Mouse (Mus musculus): ENCODE measurements at regions not wholly inside any gene's neighbourhood (a gene's known extent, or its start where the extent isn't known, plus 50 kb on each side); places are given as distances from the start of the nearest gene placed in this dataset.

- no peak for DNase-seq
These were observed 134.4 kb downstream of the Tex36 start for GRCm38 (mm10) chr7:133467579-133467978.

GRCm38 (mm10) chr7:133459306-133459705, 142.7 kb downstream of the Tex36 start:
- no peak for DNase-seq

GRCm38 (mm10) chr7:133457436-133458324, 144.3 kb downstream of the Tex36 start:
- DNase-seq: no peak

GRCm38 (mm10) chr7:133450246-133450645, 151.7 kb downstream of the Tex36 start:
- peak; percentile 42 to 58 for DNase-seq

DNA sequence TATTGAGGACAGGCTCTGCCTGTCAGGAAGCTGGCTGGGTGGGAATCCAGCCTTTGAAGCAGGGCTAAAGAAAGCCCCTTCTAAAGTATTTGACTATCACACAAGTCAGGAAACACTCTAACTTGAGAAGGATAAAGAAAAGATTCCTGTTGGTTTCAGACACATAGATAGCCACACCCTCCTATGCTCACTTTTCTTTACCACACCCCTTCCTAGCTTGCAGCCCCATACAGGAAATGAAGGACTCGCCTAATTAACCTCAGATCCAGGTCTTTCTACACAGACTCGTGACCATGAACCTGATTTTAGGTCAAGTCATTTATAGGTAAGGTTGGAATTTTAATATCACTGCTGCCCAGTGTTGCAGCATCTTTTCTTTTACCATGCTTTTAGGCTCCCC, 154.9 kb downstream of the Tex36 start:
- DNase-seq: no peak

DNA sequence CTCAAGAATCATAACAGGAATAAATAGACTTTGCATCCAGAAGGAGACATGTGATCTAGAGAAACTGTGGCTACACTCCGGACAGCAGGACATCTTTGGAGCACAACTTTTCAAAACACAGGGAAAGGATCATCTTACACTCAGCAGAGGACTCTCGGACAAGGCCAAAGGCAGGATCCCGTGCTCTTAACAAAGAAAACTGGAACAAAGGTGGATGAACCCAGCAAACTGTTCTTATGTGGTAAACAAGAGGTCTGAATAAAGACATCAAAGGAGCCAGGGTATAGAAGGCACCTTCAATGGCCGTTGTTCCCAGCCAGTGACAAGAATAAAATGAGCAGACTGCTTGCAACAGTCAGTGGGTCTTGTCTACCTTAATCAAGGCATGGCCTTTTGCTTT, 160.3 kb downstream of the Tex36 start:
- DNase-seq: no peak

- no peak for DNase-seq
These were observed 160.8 kb downstream of the Tex36 start for GRCm38 (mm10) chr7:133441169-133441568.

- no peak for DNase-seq
These were observed 161.2 kb downstream of the Tex36 start for GRCm38 (mm10) chr7:133440711-133441110.

DNA sequence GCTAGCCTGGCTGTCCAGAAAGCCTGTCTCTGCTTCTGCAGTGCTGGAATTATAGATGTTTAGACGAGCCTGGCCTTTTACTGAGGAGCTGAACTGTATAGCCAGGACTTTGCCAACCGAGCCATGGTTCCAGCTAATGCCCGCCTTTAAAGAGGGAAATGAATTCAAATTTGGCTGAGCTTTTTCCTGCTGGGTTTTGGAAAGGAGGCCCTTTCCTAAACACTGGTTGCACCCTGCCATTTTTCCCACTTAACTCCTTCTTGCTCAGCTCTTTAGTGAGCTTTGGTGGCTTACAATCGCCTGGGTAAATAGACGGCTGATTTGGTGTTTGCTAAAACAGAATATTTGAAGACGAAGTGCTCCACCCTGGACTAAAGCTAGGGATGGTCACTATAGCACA, 161.9 kb downstream of the Tex36 start:
- no peak for DNase-seq

DNA sequence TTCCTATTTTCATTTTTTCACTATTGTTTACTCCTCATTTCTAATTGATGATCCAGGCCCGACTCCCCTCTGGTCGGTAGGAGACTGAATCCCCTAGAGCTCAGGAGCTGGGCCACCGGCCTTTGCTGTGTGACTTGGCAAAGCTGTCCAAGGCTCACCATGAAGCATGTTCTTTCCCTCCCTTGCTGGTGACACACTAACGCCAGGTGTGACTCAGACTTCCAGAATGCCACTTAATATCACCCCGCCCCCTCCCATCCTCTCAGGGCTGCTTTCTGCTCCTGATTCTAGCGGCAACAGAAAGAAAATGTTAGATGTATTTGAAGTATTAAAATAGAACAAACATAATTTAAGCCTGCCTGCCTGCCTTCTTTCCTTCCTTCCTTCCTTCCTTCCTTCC, 163.3 kb downstream of the Tex36 start:
- DNase-seq: no peak

GRCm38 (mm10) chr7:133437866-133438265, 164.1 kb downstream of the Tex36 start:
- no peak for DNase-seq

DNA sequence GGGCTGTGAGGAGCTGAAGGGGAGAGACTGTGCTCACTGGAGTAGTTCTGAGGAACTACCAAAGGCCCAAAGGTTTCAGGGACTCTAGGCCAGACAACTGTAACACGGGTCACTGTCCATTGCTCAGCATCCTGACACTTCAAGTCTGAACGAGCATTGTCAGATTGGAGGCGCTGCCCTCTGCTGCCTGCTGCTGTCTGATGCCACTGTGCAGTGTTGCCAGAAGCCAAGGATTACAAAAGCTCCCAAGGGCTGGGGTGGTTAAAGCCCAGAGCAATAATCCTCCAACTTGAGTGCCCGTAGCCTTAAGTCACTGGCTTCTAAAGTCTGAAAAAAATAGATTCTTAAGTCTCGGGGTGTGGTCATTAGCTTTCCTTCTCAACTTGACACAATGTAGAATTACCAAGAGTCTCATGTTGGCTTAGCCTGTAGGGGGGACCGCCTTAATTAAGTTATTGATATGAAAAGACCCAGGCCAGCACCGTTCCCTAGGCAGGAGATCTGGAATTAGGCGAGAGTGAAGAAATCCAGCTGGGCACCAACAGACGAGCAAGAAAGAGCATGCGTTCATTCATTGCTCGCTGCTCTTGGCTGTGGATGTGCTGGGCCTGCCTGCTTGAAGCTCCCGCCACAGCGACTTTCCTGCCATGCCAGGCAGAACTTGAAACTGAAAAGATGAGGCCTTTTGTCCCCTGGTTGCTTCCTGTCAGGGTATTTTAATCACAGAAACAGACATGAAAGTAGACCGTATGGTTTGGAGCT, 166.2 kb downstream of the Tex36 start:
- no peak for DNase-seq

DNA sequence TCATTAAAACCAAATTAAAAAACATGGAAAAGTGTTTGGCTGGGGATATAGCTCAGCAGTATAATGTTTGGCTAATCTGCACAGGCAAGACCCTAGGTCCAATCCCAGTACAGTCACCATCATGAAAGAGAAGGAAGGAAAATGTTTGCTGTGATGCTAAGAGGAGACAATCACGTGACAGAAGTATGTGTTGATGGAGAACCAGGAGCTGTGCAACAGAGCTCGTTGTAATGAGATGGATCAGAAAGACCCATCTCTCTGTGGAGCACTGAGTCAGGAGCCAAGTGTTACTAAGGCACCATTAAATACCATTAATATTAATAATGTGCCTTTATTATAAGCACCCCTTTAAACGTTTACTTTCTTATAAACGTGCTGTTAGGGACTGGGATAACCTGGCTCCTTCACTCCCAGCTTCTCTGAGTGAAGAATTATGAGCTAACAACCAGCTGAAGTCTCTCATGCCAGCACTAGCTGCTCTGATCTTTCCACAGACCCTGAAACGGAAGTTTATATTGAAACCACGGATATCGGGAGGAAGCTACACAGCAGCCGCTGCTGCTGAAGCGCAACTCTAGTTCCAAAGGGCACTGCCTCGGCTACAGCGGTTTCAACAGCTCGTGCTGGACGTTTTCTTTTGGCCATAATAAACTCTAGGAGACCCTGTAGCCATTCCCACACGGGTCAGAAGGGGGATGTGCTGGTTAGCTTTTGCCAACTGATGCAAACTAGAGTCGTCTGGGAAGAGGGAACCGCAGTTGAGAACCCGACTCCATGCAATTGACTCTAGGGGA, 167.7 kb downstream of the Tex36 start:
- DNase-seq: no peak

DNA sequence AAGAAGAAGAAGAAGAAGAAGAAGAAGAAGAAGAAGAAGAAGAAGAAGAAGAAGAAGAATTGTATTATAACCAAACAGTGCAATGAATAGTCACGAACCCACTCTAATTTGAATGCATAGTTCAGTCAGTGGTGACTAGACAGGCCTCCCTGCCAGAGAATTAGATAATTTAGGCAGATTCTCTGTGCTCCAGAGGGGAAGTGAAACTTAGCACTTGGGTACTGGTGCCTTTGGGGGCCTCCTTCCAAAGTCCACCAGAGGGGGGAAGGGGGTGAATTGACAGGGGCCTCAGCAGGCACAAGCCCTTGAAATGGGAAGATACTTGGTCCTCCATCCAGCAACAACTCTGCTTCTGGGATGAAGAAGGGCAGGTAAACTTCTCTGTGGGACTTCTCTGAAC, 169.6 kb downstream of the Tex36 start:
- no peak for DNase-seq

DNA sequence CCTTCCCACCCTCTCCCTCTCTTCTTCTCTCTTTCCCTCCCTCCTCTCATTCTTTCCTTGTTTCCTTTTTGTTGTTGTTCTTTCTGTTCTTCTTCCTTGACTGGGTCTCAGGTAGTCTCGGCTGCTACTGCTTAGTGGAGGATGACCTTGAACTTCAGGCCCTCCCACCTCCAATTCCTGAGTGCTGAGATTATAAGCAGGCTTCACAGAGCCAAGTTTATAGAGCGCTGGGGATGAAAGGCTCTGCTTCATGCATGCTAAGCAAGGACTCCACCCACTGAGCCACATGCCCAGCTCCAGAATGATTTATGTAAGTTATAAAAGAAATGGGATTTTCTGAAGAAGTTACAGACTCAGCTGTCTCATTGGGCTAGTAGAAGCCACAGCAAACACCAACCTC, 199.9 kb downstream of the Tex36 start:
- DNase-seq: no peak

- no peak for DNase-seq
These were observed 201.3 kb downstream of the Tex36 start for GRCm38 (mm10) chr7:133400691-133401090.

DNA sequence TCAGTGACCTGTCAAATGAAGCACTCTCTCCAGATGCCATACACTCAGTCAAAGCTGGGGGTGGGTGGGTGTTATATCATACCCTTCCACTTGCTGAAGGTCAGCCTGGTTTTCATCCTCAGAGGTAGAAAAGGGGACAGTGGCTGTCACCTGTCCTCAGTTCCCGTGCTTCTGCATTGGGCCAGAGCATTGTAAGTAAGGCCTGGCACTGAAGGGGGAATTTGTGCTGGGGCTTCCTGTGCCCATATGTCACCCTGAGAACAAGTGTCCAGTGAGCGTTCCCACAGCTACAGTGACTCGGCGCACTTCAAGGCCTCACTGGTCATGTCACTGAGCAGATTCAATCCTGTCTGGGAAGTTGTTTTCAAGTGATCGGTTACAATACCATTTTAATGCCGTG, 213.2 kb downstream of the Tex36 start:
- DNase-seq: peak; percentile 55 to 71

DNA sequence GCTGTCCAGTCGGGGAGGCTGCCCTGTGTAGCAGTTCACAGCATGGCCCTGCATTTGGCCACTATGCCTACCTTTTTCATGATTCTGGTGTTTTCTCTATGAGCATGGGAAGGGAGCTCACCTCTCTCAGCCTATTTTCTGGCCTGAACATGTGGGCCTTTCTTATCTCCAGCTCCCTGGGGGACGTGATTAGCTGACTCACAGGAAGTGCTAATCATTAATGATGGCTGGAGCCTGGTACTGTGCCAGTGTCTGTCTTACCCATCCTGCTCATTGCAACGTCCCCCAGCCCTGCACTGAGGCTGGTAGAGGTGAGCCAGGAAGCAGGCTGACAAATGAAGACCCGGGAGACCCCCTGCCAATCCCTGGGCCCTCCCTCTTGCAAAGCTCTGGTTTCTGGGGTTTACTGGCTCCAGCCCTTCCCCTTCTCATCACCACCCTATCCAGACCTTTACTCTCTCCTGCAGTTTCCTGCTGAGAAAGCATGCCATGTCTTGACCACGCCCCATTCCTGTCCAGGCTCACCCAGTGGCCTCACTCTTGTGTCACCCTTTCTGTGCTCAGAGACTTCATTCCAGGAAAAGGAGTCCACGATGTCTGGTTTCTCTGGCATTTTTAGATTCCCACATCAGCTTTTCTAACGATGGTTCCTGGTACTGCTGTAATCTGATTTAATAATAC, 219.8 kb downstream of the Tex36 start:
- no peak for DNase-seq

DNA sequence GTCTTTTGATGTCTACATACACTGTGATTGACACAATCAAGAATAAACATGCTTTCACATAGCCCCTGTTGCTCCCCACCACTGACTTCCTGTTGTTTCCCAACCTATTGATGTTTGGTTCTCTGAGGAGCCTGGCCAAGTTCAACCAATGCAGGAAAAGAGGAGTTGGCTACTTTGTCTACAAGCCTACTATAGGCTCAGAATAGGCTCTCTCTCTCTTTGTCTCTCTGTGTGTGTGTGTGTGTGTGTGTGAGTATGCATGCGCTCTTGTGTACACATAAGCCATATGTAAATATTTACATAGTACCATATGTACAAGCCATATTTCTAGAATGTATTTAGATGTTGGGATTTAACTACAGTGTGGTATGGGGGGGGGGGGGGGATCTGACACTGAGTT, 222.6 kb downstream of the Tex36 start:
- DNase-seq: no peak

DNA sequence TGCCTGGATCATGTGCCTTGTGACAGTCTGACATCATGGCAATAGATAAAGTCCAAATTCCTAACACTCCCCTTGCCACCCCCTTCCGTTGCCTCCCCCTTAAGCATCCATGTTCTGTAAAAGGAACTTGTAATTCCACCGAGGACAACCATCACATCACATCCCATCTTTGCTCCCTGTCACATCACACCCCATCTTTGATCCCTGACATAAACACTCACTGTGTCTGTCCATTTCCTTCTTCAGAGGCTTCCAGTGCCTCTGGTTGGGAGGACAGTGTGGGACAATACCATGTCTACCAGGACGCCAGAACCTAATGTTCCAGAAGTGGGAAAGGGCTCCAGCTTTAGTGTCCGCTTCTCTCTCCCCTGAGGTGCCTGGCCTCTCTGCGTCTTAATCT, 223.6 kb downstream of the Tex36 start:
- no peak for DNase-seq

DNA sequence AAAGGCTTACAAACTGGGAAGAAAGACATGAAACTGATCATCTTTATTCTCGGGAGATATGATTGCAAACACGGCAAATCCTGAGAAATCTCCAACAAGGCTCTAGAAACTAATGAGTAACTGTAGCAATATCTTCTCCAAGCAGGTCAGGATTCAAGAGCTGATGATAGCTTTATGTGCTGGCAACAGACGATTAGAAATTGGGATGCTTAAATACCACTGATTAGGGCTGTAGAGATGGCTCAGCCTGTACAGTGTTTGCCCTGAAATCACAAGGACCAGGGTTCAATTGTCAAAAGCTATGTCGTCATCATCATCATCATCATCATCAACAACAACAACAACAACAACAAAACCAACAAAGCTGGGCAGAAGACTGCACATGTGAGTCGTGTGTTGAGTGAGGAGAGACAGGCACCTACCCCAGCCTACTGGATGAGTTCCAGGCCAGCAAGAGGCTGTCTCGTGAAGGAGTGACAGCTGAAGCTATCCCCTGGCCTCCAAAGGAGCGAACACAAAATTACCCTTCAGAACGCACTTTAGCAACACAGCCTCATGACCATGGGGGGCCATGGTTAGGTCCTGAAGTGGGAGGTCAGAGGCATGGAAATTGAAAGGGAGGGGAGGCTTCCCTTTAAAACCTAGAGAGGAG, 225.0 kb downstream of the Tex36 start:
- DNase-seq: no peak

DNA sequence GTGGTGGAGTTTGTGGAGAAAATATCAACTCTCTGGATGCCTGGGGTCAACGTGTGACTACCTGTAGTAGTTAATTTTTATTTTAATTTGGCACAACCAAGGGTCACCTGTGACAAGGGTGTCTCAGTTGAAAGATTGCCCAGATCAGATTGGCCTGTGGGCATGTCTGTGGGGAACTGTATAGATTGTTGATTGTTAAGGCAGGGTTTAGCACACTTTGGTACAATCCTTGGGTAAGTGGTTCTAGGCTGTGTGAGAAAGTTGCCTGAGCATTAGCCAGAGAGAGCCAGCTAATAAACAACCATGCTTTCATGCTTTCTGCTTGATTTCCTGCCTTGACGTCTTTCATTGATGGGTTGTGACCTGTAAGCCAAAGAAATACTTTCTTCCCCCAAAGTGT, 229.3 kb downstream of the Tex36 start:
- DNase-seq: no peak
